Mouse (Mus musculus): ENCODE data around the gene Steap3. TPM values are rescaled to one million over a fixed set of nuclear protein-coding genes. Genes with fewer than 3 reads are reported as not detected.

Steap3 gene
- polyA plus RNA-seq, 1 experiment from 2014 or later = 5.1 TPM

GRCm38 (mm10) chr1:120170307-120170706 lies 102.2 kb downstream of the Steap3 start:
- ATAC-seq (ENCODE audit: insufficient number of reproducible peaks, insufficient read depth, low FRiP score, low read depth) = no peak
- no peak overlapping the region for H3K4me2 ChIP-seq (replicated peaks; ENCODE audit: low read depth, low read length)
- H3K9me3 ChIP-seq (ENCODE audit: control insufficient read depth, low read depth, low read length) = no peaks in the 10 kb centered on the region
- H3K4me1 ChIP-seq (ENCODE audit: control insufficient read depth, insufficient read depth, low read length) = no peaks in the 10 kb centered on the region
- 84% methylated on average over 7 of the region's 7 CpGs for WGBS
- H3K36me3 ChIP-seq (ENCODE audit: control insufficient read depth, insufficient read depth, low read length) = no peaks in the 10 kb centered on the region
- H3K27me3 ChIP-seq (ENCODE audit: control insufficient read depth, insufficient read depth, low read length) = no peaks in the 10 kb centered on the region
- no peak overlapping the region for H3K9ac ChIP-seq (replicated peaks; ENCODE audit: low read depth, low read length)
- no peak overlapping the region for H3K4me3 ChIP-seq (ENCODE audit: low read depth, low read length)
- no peak overlapping the region for H3K27ac ChIP-seq (ENCODE audit: low read length)

GRCm38 (mm10) chr1:120168674-120169073 lies 103.8 kb downstream of the Steap3 start:
- no peaks in the 10 kb centered on the region for H3K36me3 ChIP-seq (ENCODE audit: control insufficient read depth, insufficient read depth, low read length)
- H3K27me3 ChIP-seq (ENCODE audit: control insufficient read depth, insufficient read depth, low read length) = no peaks in the 10 kb centered on the region
- H3K9ac ChIP-seq (replicated peaks; ENCODE audit: low read depth, low read length) = no peak overlapping the region
- H3K27ac ChIP-seq (ENCODE audit: low read length) = no peak overlapping the region
- ATAC-seq (ENCODE audit: insufficient number of reproducible peaks, insufficient read depth, low FRiP score, low read depth) = no peak
- H3K4me2 ChIP-seq (replicated peaks; ENCODE audit: low read depth, low read length) = no peak overlapping the region
- no peaks in the 10 kb centered on the region for H3K9me3 ChIP-seq (ENCODE audit: control insufficient read depth, low read depth, low read length)
- WGBS = 74% methylated on average over 7 of the region's 7 CpGs
- no peak overlapping the region for H3K4me3 ChIP-seq (ENCODE audit: low read depth, low read length)
- H3K4me1 ChIP-seq (ENCODE audit: control insufficient read depth, insufficient read depth, low read length) = no peaks in the 10 kb centered on the region

GRCm38 (mm10) chr1:120168016-120168415 lies 104.5 kb downstream of the Steap3 start:
- ATAC-seq (ENCODE audit: insufficient number of reproducible peaks, insufficient read depth, low FRiP score, low read depth) = no peak
- no peaks in the 10 kb centered on the region for H3K9me3 ChIP-seq (ENCODE audit: control insufficient read depth, low read depth, low read length)
- H3K4me2 ChIP-seq (replicated peaks; ENCODE audit: low read depth, low read length) = no peak overlapping the region
- H3K36me3 ChIP-seq (ENCODE audit: control insufficient read depth, insufficient read depth, low read length) = no peaks in the 10 kb centered on the region
- no peak overlapping the region for H3K27ac ChIP-seq (ENCODE audit: low read length)
- H3K4me3 ChIP-seq (ENCODE audit: low read depth, low read length) = no peak overlapping the region
- no peaks in the 10 kb centered on the region for H3K4me1 ChIP-seq (ENCODE audit: control insufficient read depth, insufficient read depth, low read length)
- no peaks in the 10 kb centered on the region for H3K27me3 ChIP-seq (ENCODE audit: control insufficient read depth, insufficient read depth, low read length)
- H3K9ac ChIP-seq (replicated peaks; ENCODE audit: low read depth, low read length) = no peak overlapping the region
- WGBS = 65% methylated on average over 4 of the region's 4 CpGs

GRCm38 (mm10) chr1:120162616-120163015 lies 109.9 kb downstream of the Steap3 start:
- Histone ChIP-seq H3K36me3 (ENCODE audit: control insufficient read depth, insufficient read depth, low read length) (no peaks in the 10 kb centered on the region), H3K9me3 (ENCODE audit: control insufficient read depth, low read depth, low read length) (no peaks in the 10 kb centered on the region), H3K27ac (ENCODE audit: low read length) (no peak overlapping the region), H3K4me3 (ENCODE audit: low read depth, low read length) (no peak overlapping the region), H3K9ac (replicated peaks; ENCODE audit: low read depth, low read length) (no peak overlapping the region), H3K4me1 (ENCODE audit: control insufficient read depth, insufficient read depth, low read length) (no peaks in the 10 kb centered on the region), H3K27me3 (ENCODE audit: control insufficient read depth, insufficient read depth, low read length) (no peaks in the 10 kb centered on the region), H3K4me2 (replicated peaks; ENCODE audit: low read depth, low read length) (no peak overlapping the region)
- ATAC-seq (ENCODE audit: insufficient number of reproducible peaks, insufficient read depth, low FRiP score, low read depth) = no peak
- WGBS = 58% methylated on average over 1 of the region's 1 CpGs

- Histone ChIP-seq H3K4me1 (ENCODE audit: control insufficient read depth, insufficient read depth, low read length) (no peaks in the 10 kb centered on the region), H3K36me3 (ENCODE audit: control insufficient read depth, insufficient read depth, low read length) (no peaks in the 10 kb centered on the region), H3K9me3 (ENCODE audit: control insufficient read depth, low read depth, low read length) (no peaks in the 10 kb centered on the region), H3K4me2 (replicated peaks; ENCODE audit: low read depth, low read length) (no peak overlapping the region), H3K4me3 (ENCODE audit: low read depth, low read length) (no peak overlapping the region), H3K9ac (replicated peaks; ENCODE audit: low read depth, low read length) (no peak overlapping the region), H3K27ac (ENCODE audit: low read length) (no peak overlapping the region), H3K27me3 (ENCODE audit: control insufficient read depth, insufficient read depth, low read length) (no peaks in the 10 kb centered on the region)
- WGBS = 88% methylated on average over 5 of the region's 5 CpGs
- ATAC-seq (ENCODE audit: insufficient number of reproducible peaks, insufficient read depth, low FRiP score, low read depth) = no peak
Observed at GRCm38 (mm10) chr1:120161502-120161901, 111.0 kb downstream of the Steap3 start.

GRCm38 (mm10) chr1:120158474-120159127 lies 113.9 kb downstream of the Steap3 start:
- no peak overlapping the region for H3K4me3 ChIP-seq (ENCODE audit: low read depth, low read length)
- WGBS = 78% methylated on average over 9 of the region's 9 CpGs
- H3K9ac ChIP-seq (replicated peaks; ENCODE audit: low read depth, low read length) = no peak overlapping the region
- H3K36me3 ChIP-seq (ENCODE audit: control insufficient read depth, insufficient read depth, low read length) = no peaks in the 10 kb centered on the region
- no peak overlapping the region for H3K27ac ChIP-seq (ENCODE audit: low read length)
- no peaks in the 10 kb centered on the region for H3K4me1 ChIP-seq (ENCODE audit: control insufficient read depth, insufficient read depth, low read length)
- ATAC-seq (ENCODE audit: insufficient number of reproducible peaks, insufficient read depth, low FRiP score, low read depth) = no peak
- no peaks in the 10 kb centered on the region for H3K27me3 ChIP-seq (ENCODE audit: control insufficient read depth, insufficient read depth, low read length)
- H3K9me3 ChIP-seq (ENCODE audit: control insufficient read depth, low read depth, low read length) = no peaks in the 10 kb centered on the region
- no peak overlapping the region for H3K4me2 ChIP-seq (replicated peaks; ENCODE audit: low read depth, low read length)

GRCm38 (mm10) chr1:120155325-120155724 lies 117.2 kb downstream of the Steap3 start:
- ATAC-seq (ENCODE audit: insufficient number of reproducible peaks, insufficient read depth, low FRiP score, low read depth) = no peak
- H3K4me1 ChIP-seq (ENCODE audit: control insufficient read depth, insufficient read depth, low read length) = no peaks in the 10 kb centered on the region
- H3K27ac ChIP-seq (ENCODE audit: low read length) = no peak overlapping the region
- H3K36me3 ChIP-seq (ENCODE audit: control insufficient read depth, insufficient read depth, low read length) = no peaks in the 10 kb centered on the region
- H3K27me3 ChIP-seq (ENCODE audit: control insufficient read depth, insufficient read depth, low read length) = no peaks in the 10 kb centered on the region
- H3K9ac ChIP-seq (replicated peaks; ENCODE audit: low read depth, low read length) = no peak overlapping the region
- H3K4me2 ChIP-seq (replicated peaks; ENCODE audit: low read depth, low read length) = no peak overlapping the region
- H3K9me3 ChIP-seq (ENCODE audit: control insufficient read depth, low read depth, low read length) = no peaks in the 10 kb centered on the region
- 31% methylated on average over 1 of the region's 1 CpGs for WGBS
- H3K4me3 ChIP-seq (ENCODE audit: low read depth, low read length) = no peak overlapping the region

- Histone ChIP-seq H3K9ac (replicated peaks; ENCODE audit: low read depth, low read length) (no peak overlapping the region), H3K4me2 (replicated peaks; ENCODE audit: low read depth, low read length) (no peak overlapping the region), H3K4me3 (ENCODE audit: low read depth, low read length) (no peak overlapping the region), H3K4me1 (ENCODE audit: control insufficient read depth, insufficient read depth, low read length) (no peaks in the 10 kb centered on the region), H3K27ac (ENCODE audit: low read length) (no peak overlapping the region), H3K9me3 (ENCODE audit: control insufficient read depth, low read depth, low read length) (no peaks in the 10 kb centered on the region), H3K36me3 (ENCODE audit: control insufficient read depth, insufficient read depth, low read length) (no peaks in the 10 kb centered on the region), H3K27me3 (ENCODE audit: control insufficient read depth, insufficient read depth, low read length) (no peaks in the 10 kb centered on the region)
- no peak for ATAC-seq (ENCODE audit: insufficient number of reproducible peaks, insufficient read depth, low FRiP score, low read depth)
Observed at GRCm38 (mm10) chr1:120154232-120154631, 118.3 kb downstream of the Steap3 start.

- H3K27me3 ChIP-seq (ENCODE audit: control insufficient read depth, insufficient read depth, low read length) = no peaks in the 10 kb centered on the region
- ATAC-seq (ENCODE audit: insufficient number of reproducible peaks, insufficient read depth, low FRiP score, low read depth) = no peak
- no peaks in the 10 kb centered on the region for H3K36me3 ChIP-seq (ENCODE audit: control insufficient read depth, insufficient read depth, low read length)
- no peak overlapping the region for H3K27ac ChIP-seq (ENCODE audit: low read length)
- H3K9me3 ChIP-seq (ENCODE audit: control insufficient read depth, low read depth, low read length) = no peaks in the 10 kb centered on the region
- no peak overlapping the region for H3K9ac ChIP-seq (replicated peaks; ENCODE audit: low read depth, low read length)
- no peaks in the 10 kb centered on the region for H3K4me1 ChIP-seq (ENCODE audit: control insufficient read depth, insufficient read depth, low read length)
- H3K4me3 ChIP-seq (ENCODE audit: low read depth, low read length) = no peak overlapping the region
- no peak overlapping the region for H3K4me2 ChIP-seq (replicated peaks; ENCODE audit: low read depth, low read length)
Observed at GRCm38 (mm10) chr1:120146994-120147393, 125.5 kb downstream of the Steap3 start.

Data from stomach, embryonic 14.5 days (tissue).